Comparison of ENCODE assay signal across 27 mouse cellular contexts in the genomic region with DNA sequence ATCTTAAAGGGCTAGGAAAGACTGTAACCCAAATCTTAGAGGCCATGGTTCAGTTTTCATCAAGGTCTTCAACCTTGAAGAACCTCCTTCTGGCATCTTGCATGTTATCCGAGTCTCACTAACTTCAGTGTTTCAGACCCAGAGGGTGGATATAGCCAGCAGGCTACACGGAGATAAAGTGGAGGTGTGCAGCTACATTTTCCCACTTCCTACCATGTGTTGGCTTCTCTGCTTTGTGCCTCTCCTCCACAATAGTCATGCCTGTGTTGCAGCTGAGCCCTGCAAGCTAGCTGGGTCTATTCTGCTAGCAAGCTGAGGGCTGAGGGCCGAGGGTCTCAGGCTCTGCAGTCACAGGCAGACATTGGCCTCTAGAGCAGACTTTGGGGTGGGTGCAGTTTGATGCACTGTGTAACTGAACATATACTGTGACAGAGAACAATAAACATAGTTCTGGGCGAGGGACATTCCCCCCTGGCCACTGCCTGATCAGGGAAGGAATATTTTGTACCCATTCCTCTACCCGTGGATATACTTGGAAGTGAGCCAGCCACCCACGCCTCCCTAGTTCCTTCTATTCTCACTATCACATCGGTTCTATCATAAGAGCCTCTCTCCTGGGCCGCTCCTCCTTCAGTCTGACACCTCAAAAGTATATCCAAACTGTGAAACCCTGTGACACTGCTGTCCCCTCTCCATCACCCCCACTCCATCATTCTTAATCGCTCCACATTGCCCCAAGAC.
DNase-seq lines count a peak whose midpoint lies in the region; TF ChIP-seq lines count a peak whose summit lies in the region.
"Had no signal": no experiment of that assay in that cellular context is flagged by ENCODE, and none has a peak within 500 bp of the region (broad histone marks: within the 10 kb centered on the region; RNA-seq: fewer than 3 reads in every experiment).

No protein-coding gene starts in this region.

- no peak overlapping the region for H3K27ac ChIP-seq in MEL (ENCODE audit: control insufficient read depth, low read depth, low read length)
- H3K27ac ChIP-seq: embryonic facial prominence, embryonic 12.5 days; heart, embryonic 10.5 days; hindbrain, embryonic 12.5 days; hindbrain, postnatal 0 days; intestine, embryonic 15.5 days; limb, embryonic 12.5 days; liver, embryonic 15.5 days; lung, embryonic 15.5 days had no signal

- no peak for TF ChIP-seq EP300 in MEL (IDR thresholded peaks at IDR 0.05; ENCODE audit: low read depth in 1 of 2, low read length in 2 of 2)

- peaks cover 0 to 3% of the 10 kb centered on the region in 2 experiments; a peak in 1 of 4 replicates for H3K4me1 ChIP-seq in MEL (ENCODE audit: control insufficient read depth in 1 of 2, insufficient read depth in 2 of 2, low read length in 2 of 2)
- H3K4me1 ChIP-seq: embryonic facial prominence, embryonic 12.5 days; hindbrain, embryonic 12.5 days; intestine, embryonic 15.5 days; limb, embryonic 12.5 days; liver, embryonic 15.5 days; lung, embryonic 15.5 days had no signal

- no peak for TF ChIP-seq CTCF in MEL (IDR thresholded peaks at IDR 0.05 in 2 of 3, conservative IDR thresholded peaks at IDR 0.05 in 1 of 3; ENCODE audit: control insufficient read depth in 1 of 3, insufficient read depth in 1 of 3, low read depth in 2 of 3, low read length in 3 of 3, poor library complexity in 1 of 3, severe bottlenecking in 1 of 3)

- H3K27me3 ChIP-seq in MEL (ENCODE audit: control insufficient read depth in 1 of 2, insufficient read depth in 2 of 2, low read length in 2 of 2), result no peaks in the 10 kb centered on the region; a peak in 1 of 4 replicates
- H3K27me3 ChIP-seq: embryonic facial prominence, embryonic 12.5 days; hindbrain, embryonic 12.5 days; intestine, embryonic 15.5 days; liver, embryonic 15.5 days; lung, embryonic 15.5 days had no signal

- no peaks in the 10 kb centered on the region for H3K9me3 ChIP-seq in MEL (replicated peaks; ENCODE audit: insufficient read depth, low read length)
- H3K9me3 ChIP-seq: embryonic facial prominence, embryonic 12.5 days; hindbrain, embryonic 12.5 days; intestine, embryonic 15.5 days; liver, embryonic 15.5 days; lung, embryonic 15.5 days had no signal

- no peaks in the 10 kb centered on the region for H3K36me3 ChIP-seq in MEL (ENCODE audit: control insufficient read depth in 1 of 2, insufficient read depth in 2 of 2, low read length in 2 of 2)
- H3K36me3 ChIP-seq: embryonic facial prominence, embryonic 12.5 days; heart, embryonic 10.5 days; hindbrain, embryonic 12.5 days; intestine, embryonic 15.5 days; limb, embryonic 12.5 days; liver, embryonic 15.5 days; lung, embryonic 15.5 days had no signal

- no peak for TF ChIP-seq RAD21 in MEL (IDR thresholded peaks at IDR 0.05; ENCODE audit: low read depth, low read length)

- H3K9ac ChIP-seq in MEL (ENCODE audit: control insufficient read depth, low read depth, low read length, poor library complexity, severe bottlenecking), result no peak overlapping the region
- H3K9ac ChIP-seq: embryonic facial prominence, embryonic 12.5 days; hindbrain, embryonic 12.5 days; intestine, embryonic 15.5 days; limb, embryonic 12.5 days; liver, embryonic 15.5 days; lung, embryonic 15.5 days had no signal

- DNase-seq in left cerebral cortex, adult 18-20 months (ENCODE audit: low spot score in 2 of 2), result peak; percentile 51
- DNase-seq in left cerebral cortex, postnatal 4 days, result no peak
- peak; percentile 29 for DNase-seq in MEL (ENCODE audit: low read depth, low spot score)
- peak; percentile 44 to 52 for DNase-seq in frontal cortex, postnatal 36 days (ENCODE audit: low spot score in 2 of 2)
- DNase-seq in right cerebral cortex, postnatal 25 days, result peak; percentile 12
- DNase-seq in adrenal gland, adult (ENCODE audit: inconsistent age in 2 of 2, low spot score in 1 of 2), result no peak
- DNase-seq in urinary bladder, postnatal 14 days (ENCODE audit: low spot score), result no peak
- DNase-seq: adrenal gland, postnatal 36 days; cerebellum, adult 11 months; cerebellum, adult 9-11 months; embryo, embryonic 11 days; gastrocnemius, postnatal 25 days; heart, adult 11 months; heart, postnatal 36 days; kidney, adult 8-10 months; kidney, postnatal 10 days; layer of hippocampus, postnatal 36 days; spleen, adult 18-20 months; thymus, postnatal 14 days had no signal

- H3K4me3 ChIP-seq in MEL (ENCODE audit: control insufficient read depth in 1 of 2, insufficient read depth in 1 of 2, low read depth in 2 of 2, low read length in 2 of 2), result no peak overlapping the region
- H3K4me3 ChIP-seq: embryonic facial prominence, embryonic 12.5 days; heart, embryonic 10.5 days; hindbrain, embryonic 12.5 days; intestine, embryonic 15.5 days; limb, embryonic 12.5 days; liver, embryonic 15.5 days; lung, embryonic 15.5 days had no signal

- intact Hi-C loops in left cerebral cortex, postnatal 4 days (cut with DNase I), result no loop called here

- H3K79me2 ChIP-seq in MEL (ENCODE audit: control insufficient read depth, insufficient read depth, low read length, poor library complexity), result no peaks in the 10 kb centered on the region

- TF ChIP-seq POLR2A in MEL (IDR thresholded peaks at IDR 0.05; ENCODE audit: control insufficient read depth in 1 of 2, insufficient read depth in 1 of 2, low read depth in 1 of 2, low read length in 2 of 2, poor library complexity in 1 of 2), result no peak

TF ChIP-seq in MEL, 35 proteins besides CTCF, POLR2A, EP300 and RAD21:
- TF ChIP-seq ZNF384 (IDR thresholded peaks at IDR 0.05; ENCODE audit: low read depth, low read length), result no peak
- no peak for TF ChIP-seq RCOR1 (IDR thresholded peaks at IDR 0.05; ENCODE audit: low read depth, low read length)
- TF ChIP-seq SMC3 (IDR thresholded peaks at IDR 0.05; ENCODE audit: low read depth, low read length), result no peak
- TF ChIP-seq E2F4 (IDR thresholded peaks at IDR 0.05; ENCODE audit: borderline replicate concordance, low read depth, low read length), result no peak
- TF ChIP-seq USF2 (IDR thresholded peaks at IDR 0.05; ENCODE audit: borderline replicate concordance in 1 of 2, insufficient read depth in 1 of 2, low read depth in 1 of 2, low read length in 2 of 2), result no peak
- TF ChIP-seq CHD2 (IDR thresholded peaks at IDR 0.05; ENCODE audit: low read length), result no peak

Comparison
In these comparisons a context has a peak if more than half of its experiments do, and no peak if none do; other contexts are left out.
1. DNase-seq: peak in left cerebral cortex, adult 18-20 months (2 of 2), MEL (single experiment), frontal cortex, postnatal 36 days (2 of 2) and right cerebral cortex, postnatal 25 days (single experiment); none in left cerebral cortex, postnatal 4 days (single experiment), adrenal gland, adult (0 of 2) and urinary bladder, postnatal 14 days (single experiment).